Mouse (Mus musculus) C2C12 (cell line): ENCODE data around the gene Srrt.

ENCODE experiments used
- CEBPB ChIP-seq: IDR thresholded peaks from one replicate; pipeline ENCODE4 v1.6.1; 2011; ENCODE audit warnings: low read depth, mild to moderate bottlenecking, control low read depth, moderate library complexity
- CTCF ChIP-seq: IDR thresholded peaks from one replicate; pipeline ENCODE4 v1.5.1; 2011; ENCODE audit not compliant: control insufficient read depth, insufficient read depth, insufficient read length
- FOSL1 ChIP-seq: IDR thresholded peaks from one replicate; pipeline ENCODE4 v1.8.0; 2011; ENCODE audit warnings: mild to moderate bottlenecking, low read length; ENCODE audit not compliant: poor library complexity, insufficient read depth, severe bottlenecking
- MAX ChIP-seq: IDR thresholded peaks from one replicate; pipeline ENCODE4 v1.6.1; 2011; ENCODE audit warnings: mild to moderate bottlenecking, control low read depth
- MYOD1 ChIP-seq: IDR thresholded peaks from one replicate; pipeline ENCODE4 v1.6.1; 2011; ENCODE audit warnings: low read depth; ENCODE audit not compliant: control insufficient read depth, insufficient read length
- MYOG ChIP-seq: IDR thresholded peaks from one replicate; pipeline ENCODE4 v1.6.1; 2011; ENCODE audit not compliant: control insufficient read depth, insufficient read length; ENCODE audit errors: extremely low read depth
- USF1 ChIP-seq: IDR thresholded peaks from one replicate; pipeline ENCODE4 v1.6.1; 2011; ENCODE audit warnings: low read depth, mild to moderate bottlenecking, control low read depth, moderate library complexity

GRCm38 (mm10) chr5:137330910-137331309 lies 23.4 kb upstream of the Srrt start:
- no peak for TF ChIP-seq CEBPB
- TF ChIP-seq CTCF: no peak
- no peak for TF ChIP-seq MYOG
- TF ChIP-seq MAX: no peak
- no peak for TF ChIP-seq USF1
- no peak for TF ChIP-seq FOSL1
- no peak for TF ChIP-seq MYOD1
